Mouse (Mus musculus): ENCODE data around the gene Nr2f6. TPM values are rescaled to one million over a fixed set of nuclear protein-coding genes. Genes with fewer than 3 reads are reported as not detected.

Nr2f6 gene
- polyA plus RNA-seq, 1 experiment = 17.5 TPM

DNA sequence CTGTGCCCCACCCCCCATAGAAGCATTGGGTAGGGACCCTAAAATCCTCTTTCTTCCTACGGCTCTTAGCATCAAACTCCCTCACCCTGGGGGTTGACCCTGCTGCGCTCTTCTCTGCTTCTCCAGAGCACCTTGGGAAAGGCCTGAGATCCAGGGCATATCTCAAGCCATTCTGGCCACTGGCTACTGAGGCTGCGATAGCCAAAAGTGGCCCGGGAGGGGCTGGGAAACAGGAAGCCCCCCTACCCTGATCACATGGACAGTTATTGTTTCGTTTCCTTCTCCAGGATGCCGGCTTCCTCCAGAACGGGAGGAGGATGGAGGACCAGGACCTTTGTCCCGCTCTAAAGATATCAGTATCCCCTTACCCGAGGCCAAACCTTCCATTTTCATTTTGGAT lies 13.9 kb upstream of the Nr2f6 start, which contains the start of gene Ushbp1:
Gene Ushbp1, minus strand, starts transcription at position 174 of the 400 bp plus-strand sequence.
- Histone ChIP-seq H3K4me1 (ENCODE audit: control insufficient read depth, insufficient read depth, low read length) (peaks cover 3% of the 10 kb centered on the region; the same call in 1 of the 2 replicates), H3K4me3 (replicated peaks; ENCODE audit: control insufficient read depth, low read depth, low read length) (peak within 1 kb of the TSS; percentile 84), H3K27ac (ENCODE audit: control insufficient read depth, insufficient read depth, low read depth, low read length, poor library complexity) (no peak within 1 kb of the TSS)
- TF ChIP-seq POLR2A (IDR thresholded peaks at IDR 0.05; ENCODE audit: borderline replicate concordance, control insufficient read depth, low read depth, low read length) (no peak), CTCF (IDR thresholded peaks at IDR 0.05; ENCODE audit: control insufficient read depth, insufficient read depth, low read length) (no peak)
- WGBS = 80% methylated on average over 9 of the region's 9 CpGs

DNA sequence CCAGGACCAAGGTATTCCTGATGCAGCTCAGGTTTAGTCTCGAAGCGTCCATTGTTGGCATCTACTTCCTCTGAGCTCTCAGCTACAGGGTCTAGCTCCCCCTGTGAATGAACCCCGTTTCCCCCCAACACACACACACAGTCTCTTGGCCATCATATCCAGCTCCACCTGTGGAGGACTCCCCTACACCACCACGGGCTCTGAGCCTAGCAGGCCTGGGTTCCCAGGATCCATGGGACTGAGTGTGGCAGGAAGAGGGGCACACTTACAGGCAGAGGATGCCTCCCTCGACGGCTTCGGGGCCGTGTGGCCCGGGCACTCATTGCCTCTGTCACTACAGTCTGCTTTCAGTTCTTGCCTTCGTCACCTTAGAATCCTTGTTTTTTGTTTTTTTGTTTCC lies 13.3 kb upstream of the Nr2f6 start:
- Histone ChIP-seq H3K4me1 (ENCODE audit: control insufficient read depth, insufficient read depth, low read length) (peaks cover 3% of the 10 kb centered on the region; the same call in 1 of the 2 replicates), H3K4me3 (replicated peaks; ENCODE audit: control insufficient read depth, low read depth, low read length) (no peak overlapping the region), H3K27ac (ENCODE audit: control insufficient read depth, insufficient read depth, low read depth, low read length, poor library complexity) (no peak overlapping the region)
- TF ChIP-seq POLR2A (IDR thresholded peaks at IDR 0.05; ENCODE audit: borderline replicate concordance, control insufficient read depth, low read depth, low read length) = no peak
- TF ChIP-seq CTCF (IDR thresholded peaks at IDR 0.05; ENCODE audit: control insufficient read depth, insufficient read depth, low read length) = no peak
- 77% methylated on average over 10 of the region's 10 CpGs for WGBS

DNA sequence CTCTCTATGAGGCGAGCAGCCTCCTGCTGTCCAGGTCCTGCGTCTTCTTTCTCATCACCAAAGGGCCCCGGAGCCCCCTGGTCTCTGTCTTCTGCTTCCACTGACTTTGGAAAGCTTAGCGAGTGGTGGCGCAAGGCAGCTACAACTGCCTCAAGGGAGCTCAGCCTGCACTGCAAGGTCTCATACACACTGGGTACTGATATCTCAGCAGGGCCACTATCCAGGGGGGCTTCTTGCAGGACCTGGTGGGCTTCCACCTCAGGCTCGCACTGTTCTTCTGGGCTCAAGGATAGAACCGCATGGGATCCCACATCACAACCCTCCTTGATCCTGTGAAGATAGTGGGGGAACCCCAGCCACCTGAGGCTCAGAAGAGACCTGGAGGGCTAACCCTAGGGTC lies 12.7 kb upstream of the Nr2f6 start:
- H3K4me3 ChIP-seq (replicated peaks; ENCODE audit: control insufficient read depth, low read depth, low read length) = no peak overlapping the region
- no peak overlapping the region for H3K27ac ChIP-seq (ENCODE audit: control insufficient read depth, insufficient read depth, low read depth, low read length, poor library complexity)
- TF ChIP-seq POLR2A (IDR thresholded peaks at IDR 0.05; ENCODE audit: borderline replicate concordance, control insufficient read depth, low read depth, low read length) (no peak), CTCF (IDR thresholded peaks at IDR 0.05; ENCODE audit: control insufficient read depth, insufficient read depth, low read length) (no peak)
- WGBS = 81% methylated on average over 7 of the region's 7 CpGs
- peaks cover 3% of the 10 kb centered on the region; the same call in 1 of the 2 replicates for H3K4me1 ChIP-seq (ENCODE audit: control insufficient read depth, insufficient read depth, low read length)

DNA sequence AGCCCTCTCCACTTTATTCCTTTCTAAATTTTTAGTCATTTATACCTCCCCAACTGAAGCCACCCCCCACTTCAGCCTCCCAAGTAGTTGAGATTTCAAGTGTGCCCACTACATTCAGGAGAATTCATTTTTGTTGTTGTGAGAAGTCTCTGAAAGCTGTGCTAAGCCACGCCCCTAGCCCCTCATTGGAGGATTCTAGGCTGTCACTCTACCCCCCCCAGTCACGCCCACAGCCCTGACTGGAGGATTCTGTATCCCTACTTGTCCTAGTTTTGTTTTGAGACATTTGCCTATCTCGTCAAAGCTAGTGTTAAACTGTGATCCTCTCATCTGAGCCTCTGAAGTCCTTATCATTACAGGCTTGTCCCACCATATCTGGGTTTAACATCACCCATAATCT lies 11.1 kb upstream of the Nr2f6 start:
- 40% methylated on average over 3 of the region's 3 CpGs for WGBS
- no peak for TF ChIP-seq CTCF (IDR thresholded peaks at IDR 0.05; ENCODE audit: control insufficient read depth, insufficient read depth, low read length)
- no peak for TF ChIP-seq POLR2A (IDR thresholded peaks at IDR 0.05; ENCODE audit: borderline replicate concordance, control insufficient read depth, low read depth, low read length)
- H3K4me3 ChIP-seq (replicated peaks; ENCODE audit: control insufficient read depth, low read depth, low read length) = no peak overlapping the region

DNA sequence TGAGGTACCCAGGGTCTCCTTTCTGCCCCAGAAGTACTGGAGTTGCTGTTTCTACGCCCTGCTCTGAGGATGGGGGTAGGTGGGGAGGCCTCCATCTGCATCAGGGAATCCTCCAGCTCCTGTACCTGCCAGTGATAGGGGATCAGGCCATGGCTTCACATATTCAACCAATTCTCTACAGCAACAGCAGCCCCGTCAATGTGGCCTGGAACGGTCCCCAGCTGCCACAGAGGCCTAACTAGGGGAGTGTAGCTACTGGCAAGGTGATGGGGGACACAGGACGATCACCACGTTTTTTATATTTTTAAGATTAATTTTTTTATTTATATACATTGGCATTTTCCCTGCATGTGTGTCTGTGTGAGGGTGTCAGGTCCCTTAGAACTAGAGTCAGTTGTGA lies 10.6 kb upstream of the Nr2f6 start:
- no peak overlapping the region for H3K27ac ChIP-seq (ENCODE audit: control insufficient read depth, insufficient read depth, low read depth, low read length, poor library complexity)
- WGBS = 74% methylated on average over 5 of the region's 5 CpGs
- no peak overlapping the region for H3K4me3 ChIP-seq (replicated peaks; ENCODE audit: control insufficient read depth, low read depth, low read length)
- TF ChIP-seq CTCF (IDR thresholded peaks at IDR 0.05; ENCODE audit: control insufficient read depth, insufficient read depth, low read length) = no peak
- no peak for TF ChIP-seq POLR2A (IDR thresholded peaks at IDR 0.05; ENCODE audit: borderline replicate concordance, control insufficient read depth, low read depth, low read length)
- peaks cover 3% of the 10 kb centered on the region; the same call in 1 of the 2 replicates for H3K4me1 ChIP-seq (ENCODE audit: control insufficient read depth, insufficient read depth, low read length)

More for the DNA sequence above, 11.1 kb upstream of the Nr2f6 start:
- Histone ChIP-seq H3K4me1 (ENCODE audit: control insufficient read depth, insufficient read depth, low read length) (peaks cover 3% of the 10 kb centered on the region; the same call in 1 of the 2 replicates), H3K27ac (ENCODE audit: control insufficient read depth, insufficient read depth, low read depth, low read length, poor library complexity) (no peak overlapping the region)

DNA sequence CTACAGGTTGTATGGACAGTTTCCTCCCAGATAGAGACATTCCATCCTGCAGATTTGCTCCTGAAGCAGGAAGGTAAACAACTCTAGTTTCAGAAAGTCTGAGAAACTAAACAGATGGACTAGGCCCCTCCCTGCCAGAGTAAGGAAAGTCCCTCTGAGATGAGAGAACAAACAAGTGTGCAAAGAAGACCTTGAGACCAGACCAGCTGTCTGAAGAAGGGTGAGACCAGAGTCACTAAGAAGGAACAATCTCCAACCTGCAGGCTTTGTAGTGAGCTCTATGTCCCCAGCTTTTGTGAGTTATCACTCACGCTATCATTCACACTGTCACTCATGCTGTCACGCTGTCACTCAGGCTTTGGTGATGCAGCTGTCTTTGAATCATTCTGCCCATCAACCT lies 9.9 kb upstream of the Nr2f6 start:
- no peak overlapping the region for H3K4me3 ChIP-seq (replicated peaks; ENCODE audit: control insufficient read depth, low read depth, low read length)
- 81% methylated on average over 2 of the region's 2 CpGs for WGBS
- TF ChIP-seq CTCF (IDR thresholded peaks at IDR 0.05; ENCODE audit: control insufficient read depth, insufficient read depth, low read length) (no peak), POLR2A (IDR thresholded peaks at IDR 0.05; ENCODE audit: borderline replicate concordance, control insufficient read depth, low read depth, low read length) (no peak)
- peaks cover 3% of the 10 kb centered on the region; the same call in 1 of the 2 replicates for H3K4me1 ChIP-seq (ENCODE audit: control insufficient read depth, insufficient read depth, low read length)
- H3K27ac ChIP-seq (ENCODE audit: control insufficient read depth, insufficient read depth, low read depth, low read length, poor library complexity) = no peak overlapping the region

DNA sequence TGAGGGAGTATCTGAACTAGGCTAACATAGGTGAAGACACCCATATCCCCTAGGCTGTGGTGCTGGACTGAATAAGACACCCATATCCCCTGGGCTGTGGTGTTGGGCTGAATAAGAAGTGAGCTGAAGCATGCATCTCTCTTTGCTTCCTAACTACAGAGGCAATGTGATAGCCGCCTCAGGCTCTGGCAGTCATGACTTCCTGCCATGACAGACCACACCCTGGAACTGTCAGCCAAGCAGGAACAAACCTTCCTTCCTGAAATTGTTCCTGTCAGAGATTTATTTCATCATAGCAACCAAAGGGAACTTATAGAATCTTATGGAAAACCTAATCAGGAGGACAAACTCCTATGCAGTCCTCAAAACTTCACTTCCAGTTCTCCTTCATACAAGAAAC lies 6.5 kb upstream of the Nr2f6 start:
- no peak for TF ChIP-seq POLR2A (IDR thresholded peaks at IDR 0.05; ENCODE audit: borderline replicate concordance, control insufficient read depth, low read depth, low read length)
- no peak for TF ChIP-seq CTCF (IDR thresholded peaks at IDR 0.05; ENCODE audit: control insufficient read depth, insufficient read depth, low read length)
- H3K4me1 ChIP-seq (ENCODE audit: control insufficient read depth, insufficient read depth, low read length) = no peaks in the 10 kb centered on the region; the same call in 1 of the 2 replicates
- WGBS = 16% methylated on average over 1 of the region's 1 CpGs
- no peak overlapping the region for H3K4me3 ChIP-seq (replicated peaks; ENCODE audit: control insufficient read depth, low read depth, low read length)
- H3K27ac ChIP-seq (ENCODE audit: control insufficient read depth, insufficient read depth, low read depth, low read length, poor library complexity) = no peak overlapping the region

DNA sequence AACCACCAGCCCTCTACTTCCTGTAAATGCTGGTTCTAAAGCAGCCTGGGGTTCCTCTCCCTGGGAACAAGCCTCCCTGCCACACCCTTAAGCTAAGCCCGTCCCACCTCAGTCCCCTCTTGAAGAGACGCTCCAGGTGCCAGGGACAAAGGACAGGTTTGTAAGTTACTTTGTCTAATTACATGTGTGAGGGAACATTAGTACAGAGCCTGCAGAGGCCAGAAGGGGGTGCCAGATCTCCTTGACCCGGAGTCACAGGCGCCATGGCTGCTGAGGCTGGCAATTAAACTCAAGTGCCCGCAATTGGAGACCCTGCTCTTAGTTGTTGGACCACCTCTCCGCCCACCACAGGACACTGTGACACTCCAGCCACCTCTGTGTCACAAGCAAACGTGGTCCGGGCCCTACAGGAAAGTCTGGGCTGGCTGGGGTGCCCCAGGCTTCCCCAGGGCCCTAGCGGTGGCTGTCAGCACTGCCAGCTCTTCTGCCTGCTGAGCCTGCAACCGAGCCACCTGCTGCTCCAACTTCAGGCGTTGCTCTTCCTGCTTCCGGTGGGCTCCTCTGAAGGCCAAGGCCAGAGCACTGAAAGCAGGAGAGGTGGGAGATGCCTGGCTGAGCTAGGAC lies 3.6 kb upstream of the Nr2f6 start:
- Histone ChIP-seq H3K27ac (ENCODE audit: control insufficient read depth, insufficient read depth, low read depth, low read length, poor library complexity) (no peak overlapping the region), H3K4me3 (replicated peaks; ENCODE audit: control insufficient read depth, low read depth, low read length) (no peak overlapping the region), H3K4me1 (ENCODE audit: control insufficient read depth, insufficient read depth, low read length) (no peaks in the 10 kb centered on the region; the same call in 1 of the 2 replicates)
- TF ChIP-seq POLR2A (IDR thresholded peaks at IDR 0.05; ENCODE audit: borderline replicate concordance, control insufficient read depth, low read depth, low read length) = no peak
- TF ChIP-seq CTCF (IDR thresholded peaks at IDR 0.05; ENCODE audit: control insufficient read depth, insufficient read depth, low read length) = peak; percentile 14; the same call in 1 of the 2 replicates
- 83% methylated on average over 12 of the region's 12 CpGs for WGBS
